Mouse (Mus musculus) left cerebral cortex, postnatal 10 days (tissue): ENCODE data around the gene Ppp4c. TPM values are rescaled to one million over a fixed set of nuclear protein-coding genes. Genes with fewer than 3 reads are reported as not detected.
"Not testable (repeated sequence)": the region's sequence is repeated elsewhere in the genome, so short reads cannot be mapped to it uniquely, and the experiment has no call there.

Source experiments
- DNase-seq, 2 experiments: peaks; one replicate each; pipeline ENCODE4 v3.0.0; 2021 to 2022; ENCODE audit warnings: low spot score in 2 of 2, mixed read lengths in 1 of 2; ENCODE audit errors: extremely low spot score in 1 of 2
- intact Hi-C: fragments of 180-260 bp; cut with DNase I; formaldehyde crosslinking; loops from one replicate; pipeline ENCODE4 v1.15.1; 2025
- total RNA-seq, 2 experiments: library from RNA; stranded (reverse); gene quantifications; 2 replicates each; pipeline ENCODE4 v1.2.3; 2021

Gene Ppp4c
- total RNA-seq, 2 experiments from 2014 or later = 54.4 to 56.2 TPM

- intact Hi-C loops = no loop called here
- no peak for DNase-seq
Measured at GRCm38 (mm10) chr7:126786142-126786541, 6.2 kb downstream of the Ppp4c start.

GRCm38 (mm10) chr7:126785056-126785455 lies 7.2 kb downstream of the Ppp4c start:
- intact Hi-C loops = no loop called here
- no peak for DNase-seq

- intact Hi-C loops = no loop called here
- DNase-seq = no peak
Measured at GRCm38 (mm10) chr7:126784469-126784868, 7.8 kb downstream of the Ppp4c start.

GRCm38 (mm10) chr7:126782693-126783092 lies 9.6 kb downstream of the Ppp4c start:
- intact Hi-C loops = no loop called here

GRCm38 (mm10) chr7:126781661-126782370 lies 10.5 kb downstream of the Ppp4c start:
- intact Hi-C loops = no loop called here
- no peak for DNase-seq

More at GRCm38 (mm10) chr7:126782693-126783092, 9.6 kb downstream of the Ppp4c start:
- no peak for DNase-seq

- intact Hi-C loops = no loop called here
- peak in 1 of 2 experiments; percentile 79 for DNase-seq
Measured at GRCm38 (mm10) chr7:126780971-126781635, 11.2 kb downstream of the Ppp4c start, which contains the start of gene Tbx6. TSS of gene Tbx6 (plus strand) at chr7:126781483.

GRCm38 (mm10) chr7:126779983-126780970 lies 12.0 kb downstream of the Ppp4c start:
- intact Hi-C loops = loop anchor here (5.0 kb wide), 1 partner anchor 78 kb away; no protein-coding TSS in a partner anchor
- DNase-seq = peak; percentile 87 to 94

GRCm38 (mm10) chr7:126779101-126779500 lies 13.2 kb downstream of the Ppp4c start:
- not testable (repeated sequence) for DNase-seq
- intact Hi-C loops = loop anchor here (5.0 kb wide), 1 partner anchor 77 kb away; no protein-coding TSS in a partner anchor

GRCm38 (mm10) chr7:126778147-126778546 lies 14.1 kb downstream of the Ppp4c start:
- DNase-seq = no peak
- intact Hi-C loops = loop anchor here (5.0 kb wide), 1 partner anchor 76 kb away; no protein-coding TSS in a partner anchor

GRCm38 (mm10) chr7:126777476-126777875 lies 14.8 kb downstream of the Ppp4c start:
- intact Hi-C loops = loop anchor here (5.0 kb wide), 1 partner anchor 75 kb away; no protein-coding TSS in a partner anchor
- DNase-seq = no peak

GRCm38 (mm10) chr7:126776598-126777057 lies 15.7 kb downstream of the Ppp4c start, which contains the start of gene Ypel3:
TSS of gene Ypel3 (plus strand) at chr7:126776955.
- intact Hi-C loops = loop anchor here (5.0 kb wide), 1 partner anchor 74 kb away; no protein-coding TSS in a partner anchor
- peak; percentile 91 to 98 for DNase-seq

GRCm38 (mm10) chr7:126775978-126776234 lies 16.4 kb downstream of the Ppp4c start:
- no peak for DNase-seq
- intact Hi-C loops = loop anchor here (5.0 kb wide), 1 partner anchor 74 kb away; no protein-coding TSS in a partner anchor

- no peak for DNase-seq
- intact Hi-C loops = loop anchor here (5.0 kb wide), 1 partner anchor 73 kb away; no protein-coding TSS in a partner anchor
Measured at GRCm38 (mm10) chr7:126775185-126775977, 16.9 kb downstream of the Ppp4c start.

GRCm38 (mm10) chr7:126774463-126774862 lies 17.8 kb downstream of the Ppp4c start:
- intact Hi-C loops = no loop called here
- DNase-seq = no peak

GRCm38 (mm10) chr7:126773351-126773750 lies 18.9 kb downstream of the Ppp4c start:
- intact Hi-C loops = no loop called here
- DNase-seq = no peak

GRCm38 (mm10) chr7:126770784-126771183 lies 21.5 kb downstream of the Ppp4c start:
- no peak for DNase-seq
- intact Hi-C loops = no loop called here

GRCm38 (mm10) chr7:126767001-126767400 lies 25.3 kb downstream of the Ppp4c start:
- no peak for DNase-seq
- intact Hi-C loops = no loop called here

GRCm38 (mm10) chr7:126766201-126766600 lies 26.1 kb downstream of the Ppp4c start, which contains the start of gene Gdpd3:
TSS of gene Gdpd3 (plus strand) at chr7:126766334.
- no peak for DNase-seq
- intact Hi-C loops = no loop called here
